Mouse (Mus musculus): Measurements from ENCODE around the gene Mesp2.

DNA sequence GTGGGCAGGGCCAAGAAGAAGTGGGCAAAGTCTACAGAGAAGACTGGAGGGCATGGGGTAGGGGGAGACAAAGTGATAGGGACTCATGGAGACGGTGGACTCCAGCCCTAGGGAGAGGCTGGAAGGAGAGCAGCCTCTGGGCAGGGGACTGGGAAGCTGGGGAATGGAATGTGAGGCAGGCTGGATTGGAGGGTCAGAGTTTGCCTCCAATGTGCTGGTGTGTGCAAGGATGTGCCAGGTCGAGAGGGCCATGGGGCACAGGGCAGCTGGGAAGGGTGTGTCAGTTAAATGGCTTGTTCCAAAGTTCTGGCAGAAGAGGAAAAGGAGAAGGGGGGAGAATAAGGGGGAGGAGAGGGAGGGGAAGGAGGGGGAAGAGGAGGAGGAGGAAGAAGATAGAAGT, 26.7 kb downstream of the Mesp2 start:
- no peak for TF ChIP-seq CTCF (conservative IDR thresholded peaks at IDR 0.05; ENCODE audit: low read length)
- TF ChIP-seq NANOG (IDR thresholded peaks at IDR 0.05; ENCODE audit: borderline replicate concordance, low read length), result no peak

All from E14TG2a.4 (cell line).